Mouse (Mus musculus): ENCODE measurements around the gene Hspb6. TPM values are rescaled to one million over a fixed set of nuclear protein-coding genes. Genes with fewer than 3 reads are reported as not detected.

Hspb6 gene
- total and polyA plus RNA-seq, 3 experiments = 0.79 to 6.0 (median 2.3) TPM

DNA sequence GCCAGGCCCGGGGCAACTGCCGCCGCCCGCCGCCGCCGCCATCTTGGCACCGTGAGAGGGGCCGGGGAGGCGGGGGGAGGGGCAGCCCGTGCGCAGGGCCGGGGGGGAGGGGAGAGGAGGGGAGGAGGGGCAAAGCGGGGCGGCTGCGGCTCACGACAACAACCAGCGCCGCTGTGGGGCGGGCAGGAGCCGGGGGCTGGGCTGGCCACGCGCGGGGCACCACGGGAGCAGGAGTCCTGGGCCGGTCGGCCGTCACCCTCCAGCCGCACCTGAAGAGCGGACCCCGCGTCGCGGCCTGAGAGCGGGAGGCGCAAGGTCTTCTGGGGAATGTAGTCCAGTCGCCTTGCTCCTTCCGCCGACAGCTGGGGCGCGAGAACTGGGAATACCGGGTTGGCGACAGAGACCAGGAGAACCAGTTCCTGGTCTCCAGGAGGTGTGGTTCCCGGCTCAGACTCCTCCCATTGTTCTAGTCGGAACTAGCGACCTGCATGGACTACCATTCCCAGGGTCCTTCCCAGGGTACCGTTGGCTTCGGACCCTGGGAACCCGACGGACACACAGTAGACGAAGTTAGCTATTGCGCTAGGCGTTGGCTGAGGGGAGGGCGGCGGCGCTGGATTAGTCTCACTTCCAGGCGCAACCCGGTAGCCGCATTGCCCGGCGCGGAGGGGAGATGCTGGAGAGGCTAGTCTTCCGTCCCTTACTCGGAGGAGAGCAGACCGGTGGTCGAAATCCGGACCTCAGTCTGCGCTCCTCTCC, 36.9 kb downstream of the Hspb6 start, which contains the start of gene Kmt2b:
Kmt2b (minus strand) TSS at position 51 of the 759 bp plus-strand sequence.
- TF ChIP-seq MAZ (IDR thresholded peaks at IDR 0.05; ENCODE audit: low read depth, low read length) (peak; percentile 95), SIN3A (IDR thresholded peaks at IDR 0.05; ENCODE audit: low read length) (peak; percentile 62), IRF4 (IDR thresholded peaks at IDR 0.05; ENCODE audit: low read depth, low read length) (peak; percentile 74; the same call in 1 of the 2 replicates), NRF1 (IDR thresholded peaks at IDR 0.05; ENCODE audit: low read depth, low read length) (peak; percentile 60), ELF1 (IDR thresholded peaks at IDR 0.05; ENCODE audit: low read depth, low read length) (peak; percentile 87), ZNF384 (IDR thresholded peaks at IDR 0.05; ENCODE audit: low read depth, low read length) (no peak), POLR2A (IDR thresholded peaks at IDR 0.05; ENCODE audit: low read depth, low read length) (peak; percentile 55), USF1 (IDR thresholded peaks at IDR 0.05; ENCODE audit: low read depth, low read length) (peak; percentile 21), E2F4 (IDR thresholded peaks at IDR 0.05; ENCODE audit: insufficient replicate concordance, low read depth, low read length) (no peak), BHLHE40 (IDR thresholded peaks at IDR 0.05; ENCODE audit: low read depth, low read length) (peak; percentile 41; the same call in 1 of the 2 replicates), MAX (IDR thresholded peaks at IDR 0.05; ENCODE audit: low read length) (no peak), ZMIZ1 (IDR thresholded peaks at IDR 0.05; ENCODE audit: low read depth, low read length) (peak; percentile 55), USF2 (conservative IDR thresholded peaks at IDR 0.05; ENCODE audit: low read depth, low read length) (no peak), KAT2A (IDR thresholded peaks at IDR 0.05; ENCODE audit: insufficient replicate concordance, low read length) (peak; percentile 87; the same call in 1 of the 2 replicates), HCFC1 (IDR thresholded peaks at IDR 0.05; ENCODE audit: low read depth, low read length) (peak; percentile 93), POLR2AphosphoS2 (IDR thresholded peaks at IDR 0.05; ENCODE audit: low read depth, low read length) (peak; percentile 91), CTCF (conservative IDR thresholded peaks at IDR 0.05 in 1 of 2, IDR thresholded peaks at IDR 0.05 in 1 of 2; ENCODE audit: low read depth in 2 of 2, low read length in 2 of 2) (peak in 1 of 2 experiments; percentile 9; a peak in 1 of 4 replicates), CHD2 (IDR thresholded peaks at IDR 0.05; ENCODE audit: low read length) (peak; percentile 94), TCF12 (IDR thresholded peaks at IDR 0.05; ENCODE audit: low read depth, low read length) (peak; percentile 74), MEF2A (IDR thresholded peaks at IDR 0.05; ENCODE audit: borderline replicate concordance, low read depth, low read length) (peak; percentile 39; the same call in 1 of the 2 replicates)
- in situ Hi-C loops (cut with MboI; ENCODE audit: low pct_ligation_motif_present, low pct_unique_long_range_greater_than_20kb, low sequenced_read_pairs) (no loop called here), dilution Hi-C loops (cut with MboI; ENCODE audit: extremely low pct_ligation_motif_present, extremely low pct_unique_long_range_greater_than_20kb, low sequenced_read_pairs) (no loop called here)

More for the DNA sequence above, 36.9 kb downstream of the Hspb6 start, which contains the start of gene Kmt2b:
- Histone ChIP-seq H3K9ac (ENCODE audit: insufficient read depth, low read depth) (peak within 1 kb of the TSS; percentile 92), H3K36me3 (replicated peaks in 1 of 2; ENCODE audit: control insufficient read depth in 1 of 2, insufficient read depth in 1 of 2, low read length in 1 of 2) (peaks cover 32 to 48% of the 10 kb centered on the region in 2 experiments), H3K4me2 (ENCODE audit: insufficient read depth, low read depth, poor library complexity, severe bottlenecking) (peak within 1 kb of the TSS; percentile 93), H3K4me3 (replicated peaks in 1 of 3; ENCODE audit: low read depth in 2 of 3, low read length in 2 of 3, poor library complexity in 1 of 3) (peak within 1 kb of the TSS; percentile 93 to 94 (median 94)), H3K27me3 (replicated peaks) (no peaks in the 10 kb centered on the region), H3K4me1 (ENCODE audit: control insufficient read depth in 1 of 2, insufficient read depth in 2 of 2) (peaks cover 7 to 32% of the 10 kb centered on the region in 2 experiments; a peak in 3 of 4 replicates), H3K9me3 (replicated peaks; ENCODE audit: low read length) (no peaks in the 10 kb centered on the region), H3K79me2 (replicated peaks; ENCODE audit: control insufficient read depth, extremely low read depth, insufficient read depth, poor library complexity, severe bottlenecking) (peaks cover 58% of the 10 kb centered on the region), H3K27ac (ENCODE audit: insufficient read depth, low read depth) (peak within 1 kb of the TSS; percentile 100)
- peak; percentile 92 for DNase-seq (ENCODE audit: extremely low read depth)

Measured in CH12.LX (cell line).